21 mouse cellular contexts compared by ENCODE assay signal in genomic region chr10:92606761-92607160, GRCm38 (mm10).
DNase-seq lines count a peak whose midpoint lies in the region; ATAC-seq and TF ChIP-seq lines count a peak whose summit lies in the region.
"Had no signal": no experiment of that assay in that cellular context is flagged by ENCODE, and none has a peak within 500 bp of the region (broad histone marks: within the 10 kb centered on the region; RNA-seq: fewer than 3 reads in every experiment).

No protein-coding gene starts in this region.

- no peak overlapping the region for H3K4me3 ChIP-seq in forebrain, embryonic 10.5 days
- H3K4me3 ChIP-seq in forebrain, embryonic 15.5 days = no peak overlapping the region
- no peak overlapping the region for H3K4me3 ChIP-seq in midbrain, embryonic 10.5 days
- H3K4me3 ChIP-seq in midbrain, embryonic 13.5 days (replicated peaks) = no peak overlapping the region
- no peak overlapping the region for H3K4me3 ChIP-seq in limb, embryonic 10.5 days
- H3K4me3 ChIP-seq in intestine, embryonic 15.5 days (replicated peaks) = no peak overlapping the region
- H3K4me3 ChIP-seq: embryonic facial prominence, embryonic 12.5 days; heart, embryonic 13.5 days had no signal

- no peak overlapping the region for H3K4me2 ChIP-seq in forebrain, embryonic 15.5 days (replicated peaks)
- H3K4me2 ChIP-seq in midbrain, embryonic 13.5 days (replicated peaks) = no peak overlapping the region
- H3K4me2 ChIP-seq in intestine, embryonic 15.5 days (replicated peaks) = no peak overlapping the region
- H3K4me2 ChIP-seq: embryonic facial prominence, embryonic 12.5 days; heart, embryonic 13.5 days had no signal

- no peak for TF ChIP-seq CTCF in brain, embryonic 14.5 days (IDR thresholded peaks at IDR 0.05; ENCODE audit: borderline replicate concordance, extremely low read depth, insufficient read depth, insufficient read length)

- no peak for ATAC-seq in forebrain, embryonic 15.5 days (replicated peaks)
- no peak for ATAC-seq in midbrain, embryonic 13.5 days
- no peak for ATAC-seq in intestine, embryonic 15.5 days
- ATAC-seq: inflammation-experienced regulatory T-cells, adult 6 months; liver, postnatal 0 days had no signal

- no peaks in the 10 kb centered on the region for H3K9me3 ChIP-seq in forebrain, embryonic 10.5 days
- no peaks in the 10 kb centered on the region for H3K9me3 ChIP-seq in forebrain, embryonic 15.5 days
- no peaks in the 10 kb centered on the region for H3K9me3 ChIP-seq in midbrain, embryonic 10.5 days (replicated peaks)
- H3K9me3 ChIP-seq in midbrain, embryonic 13.5 days = no peaks in the 10 kb centered on the region
- H3K9me3 ChIP-seq in limb, embryonic 10.5 days (replicated peaks) = no peaks in the 10 kb centered on the region
- H3K9me3 ChIP-seq in intestine, embryonic 15.5 days = no peaks in the 10 kb centered on the region
- H3K9me3 ChIP-seq: embryonic facial prominence, embryonic 12.5 days; heart, embryonic 13.5 days had no signal

- H3K36me3 ChIP-seq in forebrain, embryonic 10.5 days (replicated peaks) = no peaks in the 10 kb centered on the region
- no peaks in the 10 kb centered on the region for H3K36me3 ChIP-seq in forebrain, embryonic 15.5 days
- no peaks in the 10 kb centered on the region for H3K36me3 ChIP-seq in midbrain, embryonic 10.5 days
- H3K36me3 ChIP-seq in midbrain, embryonic 13.5 days = no peaks in the 10 kb centered on the region
- H3K36me3 ChIP-seq in limb, embryonic 10.5 days = no peaks in the 10 kb centered on the region
- H3K36me3 ChIP-seq in intestine, embryonic 15.5 days = no peaks in the 10 kb centered on the region
- H3K36me3 ChIP-seq: embryonic facial prominence, embryonic 12.5 days; heart, embryonic 13.5 days had no signal

- no peak for TF ChIP-seq POLR2A in brain, embryonic 14.5 days (IDR thresholded peaks at IDR 0.05; ENCODE audit: borderline replicate concordance, extremely low read depth, insufficient read depth, insufficient read length, poor library complexity, severe bottlenecking)

- no peak overlapping the region for H3K9ac ChIP-seq in forebrain, embryonic 15.5 days (replicated peaks)
- H3K9ac ChIP-seq in midbrain, embryonic 13.5 days (replicated peaks) = no peak overlapping the region
- H3K9ac ChIP-seq in intestine, embryonic 15.5 days = no peak overlapping the region
- H3K9ac ChIP-seq: embryonic facial prominence, embryonic 12.5 days; heart, embryonic 13.5 days; liver, postnatal 0 days had no signal

- 17% methylated on average over 4 of the region's 4 CpGs for WGBS in forebrain, embryonic 10.5 days
- WGBS in forebrain, embryonic 15.5 days = 13% methylated on average over 4 of the region's 4 CpGs
- 29% methylated on average over 4 of the region's 4 CpGs for WGBS in midbrain, embryonic 10.5 days
- 29% methylated on average over 4 of the region's 4 CpGs for WGBS in midbrain, embryonic 13.5 days
- 60% methylated on average over 4 of the region's 4 CpGs for WGBS in limb, embryonic 10.5 days
- WGBS in intestine, embryonic 15.5 days = 56% methylated on average over 4 of the region's 4 CpGs

- peaks cover 84% of the 10 kb centered on the region for H3K27me3 ChIP-seq in forebrain, embryonic 10.5 days (ENCODE audit: poor library complexity, severe bottlenecking)
- H3K27me3 ChIP-seq in forebrain, embryonic 15.5 days = peaks cover 9% of the 10 kb centered on the region; the same call in 1 of the 2 replicates
- 0 out of 2 replicates have a peak, but pooled peaks cover 8% of the 10 kb centered on the region for H3K27me3 ChIP-seq in midbrain, embryonic 10.5 days (ENCODE audit: low read depth, poor library complexity, severe bottlenecking)
- H3K27me3 ChIP-seq in midbrain, embryonic 13.5 days = no peaks in the 10 kb centered on the region
- H3K27me3 ChIP-seq in limb, embryonic 10.5 days (ENCODE audit: low read depth, poor library complexity, severe bottlenecking) = no peaks in the 10 kb centered on the region
- no peaks in the 10 kb centered on the region for H3K27me3 ChIP-seq in intestine, embryonic 15.5 days (replicated peaks)
- H3K27me3 ChIP-seq: CH12.LX; embryonic facial prominence, embryonic 12.5 days; heart, embryonic 13.5 days had no signal

- peaks cover 40% of the 10 kb centered on the region for H3K4me1 ChIP-seq in forebrain, embryonic 10.5 days
- H3K4me1 ChIP-seq in forebrain, embryonic 15.5 days = 0 out of 2 replicates have a peak, but pooled peaks cover 2% of the 10 kb centered on the region
- H3K4me1 ChIP-seq in midbrain, embryonic 10.5 days = peaks cover 20% of the 10 kb centered on the region
- no peaks in the 10 kb centered on the region for H3K4me1 ChIP-seq in midbrain, embryonic 13.5 days (replicated peaks)
- peaks cover 22% of the 10 kb centered on the region for H3K4me1 ChIP-seq in limb, embryonic 10.5 days
- H3K4me1 ChIP-seq in intestine, embryonic 15.5 days (replicated peaks) = no peaks in the 10 kb centered on the region
- H3K4me1 ChIP-seq: embryonic facial prominence, embryonic 12.5 days; heart, embryonic 13.5 days had no signal

- peak overlapping the region; percentile 35 for H3K27ac ChIP-seq in forebrain, embryonic 10.5 days
- no peak overlapping the region for H3K27ac ChIP-seq in forebrain, embryonic 15.5 days (replicated peaks)
- peak overlapping the region; percentile 14; the same call in 1 of the 2 replicates for H3K27ac ChIP-seq in midbrain, embryonic 10.5 days (replicated peaks)
- no peak overlapping the region for H3K27ac ChIP-seq in midbrain, embryonic 13.5 days
- peak overlapping the region; percentile 76 for H3K27ac ChIP-seq in limb, embryonic 10.5 days
- H3K27ac ChIP-seq in intestine, embryonic 15.5 days = no peak overlapping the region
- H3K27ac ChIP-seq: embryonic facial prominence, embryonic 12.5 days; heart, embryonic 13.5 days had no signal

- no peak for DNase-seq in forebrain, embryonic 10.5 days (ENCODE audit: extremely low spot score, low spot score)
- DNase-seq in midbrain, embryonic 10.5 days (ENCODE audit: low spot score) = no peak
- peak; percentile 26 for DNase-seq in brain, embryonic 14.5 days (ENCODE audit: low read depth)
- DNase-seq in limb, embryonic 10.5 days (ENCODE audit: low spot score) = no peak
- no peak for DNase-seq in layer of hippocampus, adult 18-20 months (ENCODE audit: low spot score in 2 of 2)
- DNase-seq: adrenal gland, adult 2 months; cerebellum, adult 11-12 months; cerebellum, postnatal 36 days; heart, postnatal 4 days; kidney, adult 9 months; kidney, postnatal 36 days; liver; liver, postnatal 0 days; thymus, postnatal 25 days had no signal

Comparison
In these comparisons a context has a peak if more than half of its experiments do, and no peak if none do; other contexts are left out.
1. H3K27ac ChIP-seq: peak in forebrain, embryonic 10.5 days (single experiment), midbrain, embryonic 10.5 days (single experiment) and limb, embryonic 10.5 days (single experiment); none in forebrain, embryonic 15.5 days (single experiment), midbrain, embryonic 13.5 days (single experiment) and intestine, embryonic 15.5 days (single experiment).